Mouse (Mus musculus) ES-Bruce4 (cell line): ENCODE measurements around the gene Igf1r. TPM values are rescaled to one million over a fixed set of nuclear protein-coding genes. Genes with fewer than 3 reads are reported as not detected.

Source experiments
- H3K27ac ChIP-seq: 2 replicates; pipeline ENCODE4 v1.5.1; 2012; ENCODE audit warnings: low read length, inconsistent platforms; ENCODE audit not compliant: insufficient read depth
- H3K27me3 ChIP-seq: 2 replicates; pipeline ENCODE4 v1.6.1; 2012; ENCODE audit warnings: mild to moderate bottlenecking, low read length, inconsistent platforms; ENCODE audit not compliant: control insufficient read depth, poor library complexity, insufficient read depth, severe bottlenecking
- H3K36me3 ChIP-seq: 2 replicates; pipeline ENCODE4 v1.6.1; 2012; ENCODE audit warnings: inconsistent platforms, mild to moderate bottlenecking, low read length, moderate library complexity; ENCODE audit not compliant: control insufficient read depth, poor library complexity, insufficient read depth, severe bottlenecking
- H3K4me1 ChIP-seq: one replicate; pipeline ENCODE4 v1.8.1; 2011; ENCODE audit warnings: low read length; ENCODE audit not compliant: control insufficient read depth, insufficient read depth
- H3K4me3 ChIP-seq: 2 replicates; pipeline ENCODE4 v1.5.1; 2011; ENCODE audit warnings: low read depth, mild to moderate bottlenecking, low read length
- H3K9ac ChIP-seq: 2 replicates; pipeline ENCODE4 v1.6.1; 2012; ENCODE audit warnings: low read depth, mild to moderate bottlenecking, inconsistent platforms; ENCODE audit not compliant: poor library complexity, severe bottlenecking
- H3K9me3 ChIP-seq: replicated peaks from 2 replicates; pipeline ENCODE4 v1.6.1; 2012; ENCODE audit warnings: mild to moderate bottlenecking, low read length, inconsistent platforms; ENCODE audit not compliant: control insufficient read depth, poor library complexity, insufficient read depth, severe bottlenecking
- CTCF ChIP-seq: IDR thresholded peaks from one replicate; pipeline ENCODE4 v1.8.1; 2011; ENCODE audit warnings: low read depth, low read length
- EP300 ChIP-seq: IDR thresholded peaks from 2 replicates; pipeline ENCODE4 v1.6.1; 2011; ENCODE audit warnings: low read depth, low read length; ENCODE audit not compliant: insufficient read depth
- POLR2A ChIP-seq: IDR thresholded peaks from one replicate; pipeline ENCODE4 v1.8.1; 2011; ENCODE audit warnings: low read length; ENCODE audit not compliant: insufficient read depth
- polyA plus RNA-seq: library from polyadenylated mRNA; stranded (reverse); fragments of >200 nt; gene quantifications from 2 replicates; pipeline ENCODE4 v1.2.4, GENCODE M21; 2011; ENCODE audit warnings: low read depth; ENCODE audit not compliant: missing spikeins, insufficient read depth, insufficient read length

Igf1r gene
- polyA plus RNA-seq, 1 experiment, result 58.4 TPM

- no peaks in the 10 kb centered on the region for H3K4me1 ChIP-seq
- no peaks in the 10 kb centered on the region for H3K9me3 ChIP-seq
- no peak overlapping the region for H3K27ac ChIP-seq
These were observed 111.5 kb downstream of the Igf1r start for GRCm38 (mm10) chr7:68064120-68064519.

GRCm38 (mm10) chr7:68064647-68065362 lies 112.2 kb downstream of the Igf1r start:
- Histone ChIP-seq H3K36me3 (no peaks in the 10 kb centered on the region), H3K9ac (no peak overlapping the region), H3K27ac (no peak overlapping the region), H3K4me1 (no peaks in the 10 kb centered on the region), H3K9me3 (no peaks in the 10 kb centered on the region), H3K27me3 (no peaks in the 10 kb centered on the region), H3K4me3 (no peak overlapping the region)
- no peak for TF ChIP-seq CTCF
- TF ChIP-seq POLR2A, result no peak
- TF ChIP-seq EP300, result no peak

More at GRCm38 (mm10) chr7:68064120-68064519, 111.5 kb downstream of the Igf1r start:
- TF ChIP-seq CTCF, result no peak
- TF ChIP-seq EP300, result no peak
- TF ChIP-seq POLR2A, result no peak
- H3K36me3 ChIP-seq, result no peaks in the 10 kb centered on the region
- H3K27me3 ChIP-seq, result no peaks in the 10 kb centered on the region
- H3K9ac ChIP-seq, result no peak overlapping the region
- H3K4me3 ChIP-seq, result no peak overlapping the region

GRCm38 (mm10) chr7:68065904-68066303 lies 113.3 kb downstream of the Igf1r start:
- H3K4me3 ChIP-seq, result no peak overlapping the region
- H3K9ac ChIP-seq, result no peak overlapping the region
- no peak overlapping the region for H3K27ac ChIP-seq
- TF ChIP-seq CTCF (no peak), POLR2A (no peak), EP300 (no peak)
- no peaks in the 10 kb centered on the region for H3K27me3 ChIP-seq
- H3K9me3 ChIP-seq, result no peaks in the 10 kb centered on the region
- H3K4me1 ChIP-seq, result no peaks in the 10 kb centered on the region
- H3K36me3 ChIP-seq, result no peaks in the 10 kb centered on the region

GRCm38 (mm10) chr7:68067321-68067720 lies 114.7 kb downstream of the Igf1r start:
- no peaks in the 10 kb centered on the region for H3K9me3 ChIP-seq
- TF ChIP-seq CTCF, result no peak
- TF ChIP-seq EP300, result no peak
- no peak for TF ChIP-seq POLR2A
- H3K27ac ChIP-seq, result no peak overlapping the region
- no peak overlapping the region for H3K9ac ChIP-seq
- H3K27me3 ChIP-seq, result no peaks in the 10 kb centered on the region
- no peak overlapping the region for H3K4me3 ChIP-seq
- no peaks in the 10 kb centered on the region for H3K36me3 ChIP-seq
- H3K4me1 ChIP-seq, result no peaks in the 10 kb centered on the region

GRCm38 (mm10) chr7:68069324-68069723 lies 116.7 kb downstream of the Igf1r start:
- no peaks in the 10 kb centered on the region for H3K27me3 ChIP-seq
- TF ChIP-seq EP300 (no peak), CTCF (no peak), POLR2A (no peak)
- H3K9ac ChIP-seq, result no peak overlapping the region
- H3K36me3 ChIP-seq, result no peaks in the 10 kb centered on the region
- H3K4me1 ChIP-seq, result no peaks in the 10 kb centered on the region
- H3K9me3 ChIP-seq, result no peaks in the 10 kb centered on the region
- no peak overlapping the region for H3K27ac ChIP-seq
- no peak overlapping the region for H3K4me3 ChIP-seq

- no peak overlapping the region for H3K4me3 ChIP-seq
- TF ChIP-seq CTCF, result no peak
- no peak for TF ChIP-seq EP300
- no peak for TF ChIP-seq POLR2A
- no peaks in the 10 kb centered on the region for H3K4me1 ChIP-seq
- no peaks in the 10 kb centered on the region for H3K9me3 ChIP-seq
- no peak overlapping the region for H3K27ac ChIP-seq
- no peaks in the 10 kb centered on the region for H3K36me3 ChIP-seq
- no peaks in the 10 kb centered on the region for H3K27me3 ChIP-seq
- no peak overlapping the region for H3K9ac ChIP-seq
These were observed 117.4 kb downstream of the Igf1r start for GRCm38 (mm10) chr7:68070030-68070429.
